Mouse (Mus musculus) megakaryocyte, embryonic 14.5 days (primary cell): ENCODE measurements around the gene Etnk2.

Source experiments
- FLI1 ChIP-seq: IDR thresholded peaks from 2 replicates; pipeline ENCODE4 v1.6.1; 2012; ENCODE audit warnings: low read length, inconsistent platforms, mixed read lengths
- GATA1 ChIP-seq: IDR thresholded peaks from 3 replicates; pipeline ENCODE4 v1.6.1; 2012; ENCODE audit warnings: mixed read lengths, low read length, inconsistent platforms, borderline replicate concordance

DNA sequence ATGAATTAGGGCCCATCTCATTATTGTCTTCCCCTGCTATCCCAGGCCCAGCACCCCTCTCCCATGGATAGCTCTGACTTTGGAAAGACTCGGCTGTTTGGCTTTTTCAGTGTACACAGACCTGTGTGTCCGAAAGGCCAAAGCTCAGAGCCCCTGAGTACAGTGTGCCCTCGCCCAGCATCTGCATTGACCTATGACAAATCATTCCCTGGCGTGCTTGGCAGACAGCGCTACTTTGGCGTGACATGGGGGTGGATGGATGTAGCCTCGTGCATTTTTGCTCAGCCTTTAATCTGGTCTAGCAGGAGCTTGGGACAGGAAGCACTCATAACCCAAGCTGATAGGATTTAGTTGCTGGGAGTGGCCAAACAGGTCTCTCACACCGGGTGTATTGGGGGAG, 8.7 kb downstream of the Etnk2 start:
- no peak for TF ChIP-seq GATA1
- no peak for TF ChIP-seq FLI1
